Mouse (Mus musculus): ENCODE results near the gene Capn13.

The Capn13 gene

GRCm38 (mm10) chr17:73400862-73401261 lies at the start of gene Capn13:
Capn13 (minus strand) TSS chr17:73400866.
- no peak for DNase-seq (ENCODE audit: low spot score)

- no peak for DNase-seq (ENCODE audit: low spot score)
These were observed 48.4 kb upstream of the Capn13 start for GRCm38 (mm10) chr17:73449104-73449503.

DNA sequence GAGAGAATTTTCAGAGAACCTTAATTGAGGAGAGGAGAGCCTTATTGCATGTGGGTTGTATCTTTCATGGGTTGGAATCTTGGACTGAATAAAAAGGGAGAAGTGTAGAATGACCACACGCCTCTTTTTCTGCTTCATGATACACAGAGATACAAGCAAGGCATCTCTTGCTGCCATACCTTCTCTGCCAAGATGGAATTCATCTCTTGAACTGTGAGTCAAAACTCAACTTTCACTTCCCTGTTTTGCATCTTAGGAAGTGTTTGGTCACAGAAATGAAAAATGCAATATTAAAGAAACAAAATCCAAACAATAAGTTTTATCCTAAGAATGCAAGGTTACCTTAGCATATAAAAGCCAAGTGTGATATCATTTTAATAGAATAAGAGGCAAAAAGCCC lies 40.1 kb upstream of the Capn13 start:
- no peak for DNase-seq (ENCODE audit: low spot score)

- DNase-seq (ENCODE audit: low spot score): no peak
These were observed 31.9 kb upstream of the Capn13 start for GRCm38 (mm10) chr17:73432564-73433006.

- no peak for DNase-seq (ENCODE audit: low spot score)
These were observed 31.4 kb upstream of the Capn13 start for GRCm38 (mm10) chr17:73432058-73432457.

DNA sequence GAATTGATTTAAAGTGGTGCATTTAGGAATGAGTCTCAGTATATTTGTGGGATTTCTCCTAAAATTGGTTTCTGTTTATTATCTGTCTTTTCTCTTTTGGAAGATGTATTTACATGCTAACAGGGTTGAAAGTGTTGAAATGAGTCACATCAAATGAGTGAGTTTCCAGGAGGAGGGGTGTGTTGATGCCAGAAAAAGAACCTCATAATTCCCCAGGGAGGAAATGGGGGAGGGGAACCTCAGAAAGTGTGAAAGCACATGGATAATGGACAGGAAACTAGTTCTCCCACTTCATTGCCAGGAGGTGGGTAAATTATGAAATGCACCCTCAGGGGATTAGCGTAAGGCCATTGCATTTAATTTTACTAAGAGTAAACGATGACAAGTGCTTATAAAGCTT lies 16.7 kb upstream of the Capn13 start:
- no peak for DNase-seq (ENCODE audit: low spot score)

- no peak for DNase-seq (ENCODE audit: low spot score)
These were observed 15.6 kb upstream of the Capn13 start for GRCm38 (mm10) chr17:73416181-73416795.

DNA sequence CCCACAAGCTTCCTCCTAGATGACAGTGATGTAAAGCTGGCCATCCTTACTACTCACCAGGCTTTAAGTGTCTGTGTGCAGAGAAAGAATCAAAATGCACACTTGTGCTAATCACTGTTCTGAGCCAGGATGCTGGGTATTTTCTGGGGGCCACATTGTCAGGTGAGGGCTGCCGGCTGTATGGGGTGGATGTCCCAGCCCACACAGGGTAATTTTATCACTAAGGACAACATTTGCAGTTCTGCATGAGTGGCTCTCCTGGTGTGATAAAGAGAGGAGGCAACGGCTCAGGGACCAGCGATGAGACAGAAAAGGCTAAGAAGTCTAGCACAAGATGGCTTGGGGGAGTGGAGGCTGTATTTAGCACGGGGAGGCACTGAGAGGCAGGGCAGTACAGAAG lies 11.2 kb upstream of the Capn13 start:
- DNase-seq (ENCODE audit: low spot score): no peak

DNA sequence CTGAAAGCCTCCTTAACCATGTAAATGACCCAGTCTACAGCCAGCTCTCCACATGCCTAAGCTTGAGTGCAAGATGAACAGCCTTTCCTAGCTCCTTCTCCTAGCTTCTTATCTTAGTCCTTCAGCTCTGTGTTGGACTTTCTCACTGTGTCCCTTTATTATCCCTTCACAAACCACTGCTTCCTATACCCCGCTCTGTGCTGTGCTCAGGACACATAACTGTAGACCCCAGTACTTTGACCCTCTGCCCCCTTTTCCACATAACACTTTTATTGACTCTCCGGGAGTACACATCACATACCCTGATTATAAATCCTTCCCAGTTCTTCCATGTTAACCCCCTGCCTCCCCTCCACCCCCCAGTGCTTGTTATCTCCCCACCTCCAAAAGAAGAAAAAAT lies 606 bp upstream of the Capn13 start:
- DNase-seq (ENCODE audit: low spot score): no peak

DNA sequence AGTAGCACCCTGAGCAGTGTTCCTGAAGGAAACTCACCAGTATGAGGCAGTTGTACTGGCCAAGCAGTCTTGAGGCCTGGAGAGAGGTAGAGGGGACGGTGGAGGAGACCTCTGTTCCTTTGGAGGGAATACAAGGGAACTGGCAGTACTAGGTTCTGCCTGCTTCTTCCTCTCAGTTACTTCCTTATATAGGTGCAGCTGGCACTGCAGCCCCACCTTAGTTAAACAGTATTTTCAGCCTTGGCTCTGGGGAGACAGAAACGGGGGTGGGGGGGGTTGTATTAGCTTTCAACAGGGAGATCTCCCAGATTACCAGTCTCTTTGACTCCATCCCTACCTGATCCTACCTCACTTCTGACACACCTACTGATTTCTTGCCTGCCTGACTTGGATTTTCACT lies 1.5 kb downstream of the Capn13 start:
- DNase-seq (ENCODE audit: low spot score): no peak

GRCm38 (mm10) chr17:73393361-73393760 lies 7.3 kb downstream of the Capn13 start:
- no peak for DNase-seq (ENCODE audit: low spot score)

- no peak for DNase-seq (ENCODE audit: low spot score)
These were observed 8.9 kb downstream of the Capn13 start for GRCm38 (mm10) chr17:73391771-73392170.

GRCm38 (mm10) chr17:73390191-73391089 lies 10.2 kb downstream of the Capn13 start:
- no peak for DNase-seq (ENCODE audit: low spot score)

GRCm38 (mm10) chr17:73389336-73389735 lies 11.3 kb downstream of the Capn13 start:
- no peak for DNase-seq (ENCODE audit: low spot score)

DNA sequence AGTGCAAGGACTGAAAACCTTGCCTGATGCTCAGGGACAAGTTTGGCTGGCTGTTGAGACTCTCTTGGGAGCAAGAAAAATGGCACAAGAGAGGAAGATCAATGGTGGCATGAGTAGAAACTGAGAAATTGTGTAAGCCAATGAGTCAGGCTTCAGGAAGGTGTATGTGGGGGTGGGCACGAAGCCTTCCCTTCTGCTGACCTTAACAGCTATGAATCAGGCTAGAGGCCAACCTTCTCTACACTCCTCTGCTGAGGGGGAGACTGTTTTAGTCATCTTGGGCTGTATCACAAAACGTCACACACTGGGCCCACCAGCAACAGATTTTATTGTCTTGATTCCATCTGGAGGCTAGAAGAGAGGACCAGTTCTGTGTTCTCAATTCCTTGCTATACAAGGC lies 14.1 kb downstream of the Capn13 start:
- DNase-seq (ENCODE audit: low spot score): no peak

DNA sequence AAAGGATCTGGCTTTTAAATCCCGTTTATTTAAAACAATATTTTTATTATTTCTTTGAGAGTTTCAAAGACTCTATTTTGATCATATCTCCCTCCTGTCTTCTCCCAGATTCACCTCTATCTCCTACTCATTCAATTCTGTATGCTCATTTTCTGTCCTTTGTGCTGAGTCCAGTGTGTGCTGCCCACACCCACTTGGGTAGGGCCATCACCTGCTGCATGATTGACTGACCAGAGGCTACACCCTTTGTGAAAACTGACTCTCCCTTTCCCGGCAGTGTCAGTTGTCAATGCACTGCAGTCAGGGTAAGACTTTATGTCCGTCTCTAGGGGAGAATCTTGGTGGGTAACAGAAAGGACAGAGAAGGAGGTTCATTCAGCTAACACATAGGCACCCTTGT lies 14.7 kb downstream of the Capn13 start:
- no peak for DNase-seq (ENCODE audit: low spot score)

DNA sequence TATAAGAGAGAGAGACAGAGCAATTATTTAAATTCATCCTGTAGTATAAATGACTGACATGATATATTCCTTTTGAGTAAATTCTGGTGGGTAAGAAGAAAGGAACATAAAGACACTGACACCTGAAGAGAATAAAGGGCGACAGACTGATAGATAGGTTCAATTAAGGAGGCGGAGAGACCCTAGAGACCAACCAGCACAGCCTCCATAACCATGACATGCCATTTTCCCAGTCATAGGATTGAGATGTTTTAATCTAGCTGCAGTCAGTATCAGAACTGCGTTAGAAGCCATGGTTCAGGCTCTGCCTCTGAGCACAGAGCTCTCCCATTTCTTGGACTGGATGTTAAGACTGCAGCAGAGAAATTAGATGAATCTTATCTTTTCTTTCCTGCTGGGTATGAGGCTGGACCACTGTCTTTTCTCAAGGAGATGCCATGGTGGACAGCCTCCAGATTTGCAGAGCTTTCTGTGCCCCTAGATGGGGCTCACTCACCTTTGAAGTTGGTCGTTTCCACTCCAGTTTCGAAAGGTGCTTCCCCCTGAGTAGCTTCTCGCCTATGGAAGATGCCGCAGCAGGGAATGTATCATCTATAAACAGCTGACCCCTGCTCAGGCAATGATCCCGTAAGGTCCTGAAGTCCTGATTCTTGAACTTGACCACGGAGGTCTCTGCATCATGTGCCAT lies 18.2 kb downstream of the Capn13 start:
- no peak for DNase-seq (ENCODE audit: low spot score)

GRCm38 (mm10) chr17:73381681-73382080 lies 19.0 kb downstream of the Capn13 start:
- no peak for DNase-seq (ENCODE audit: low spot score)

- no peak for DNase-seq (ENCODE audit: low spot score)
These were observed 22.7 kb downstream of the Capn13 start for GRCm38 (mm10) chr17:73377778-73378484.

DNA sequence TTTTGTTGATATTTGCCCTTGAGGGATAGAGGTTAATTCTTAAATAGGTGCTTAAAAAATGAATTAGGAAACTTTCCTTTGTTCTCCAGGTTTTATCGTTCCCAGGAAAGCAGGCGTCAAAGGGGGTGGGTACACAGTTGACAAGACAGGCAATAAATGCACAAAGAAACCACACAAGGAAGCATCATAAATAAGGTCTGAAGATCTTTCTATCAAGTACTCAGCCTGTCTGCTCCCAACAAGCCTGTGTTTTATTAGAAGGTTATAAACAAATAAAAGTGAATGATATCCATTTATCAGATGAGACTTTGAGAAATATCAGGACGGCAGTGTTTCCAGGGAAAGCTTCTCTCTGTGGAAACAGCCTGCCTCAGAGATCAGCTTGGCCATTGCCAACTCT lies 33.3 kb downstream of the Capn13 start:
- DNase-seq (ENCODE audit: low spot score): no peak

- DNase-seq (ENCODE audit: low spot score): no peak
These were observed 39.6 kb downstream of the Capn13 start for GRCm38 (mm10) chr17:73361054-73361453.
